Mouse (Mus musculus) intestine, embryonic 14.5 days (tissue): Measurements from ENCODE around the gene Tmem89. TPM values are rescaled to one million over a fixed set of nuclear protein-coding genes. Genes with fewer than 3 reads are reported as not detected.

Experiments used
- ATAC-seq: fragments of 200-750 bp; cut with Nextera tagmentation; replicated peaks from 2 replicates; pipeline ENCODE4 v1.8.0; 2017; ENCODE audit warnings: low read depth, moderate number of reproducible peaks, moderate TSS enrichment, moderate library complexity; ENCODE audit not compliant: low FRiP score, low TSS enrichment
- DNase-seq: peaks from one replicate; pipeline ENCODE4 v3.0.0-alpha.2; 2018; ENCODE audit warnings: low spot score
- H3K27ac ChIP-seq: fragments of 300-500 bp; sonication (generic); 2 replicates; pipeline ENCODE4 v1.5.1; 2014; ENCODE audit warnings: low read depth, mild to moderate bottlenecking, control low read depth
- H3K27me3 ChIP-seq: fragments of 300-500 bp; sonication (generic); replicated peaks from 2 replicates; pipeline ENCODE4 v1.6.1; 2014; ENCODE audit warnings: low read length, control low read depth; ENCODE audit not compliant: control insufficient read depth, insufficient read depth
- H3K36me3 ChIP-seq: fragments of 300-500 bp; sonication (generic); 2 replicates; pipeline ENCODE4 v1.6.1; 2014; ENCODE audit warnings: low read length, control low read depth; ENCODE audit not compliant: control insufficient read depth, insufficient read depth
- H3K4me1 ChIP-seq: fragments of 300-500 bp; sonication (generic); replicated peaks from 2 replicates; pipeline ENCODE4 v1.6.1; 2014; ENCODE audit warnings: low read length, control low read depth, mixed read lengths; ENCODE audit not compliant: control insufficient read depth, insufficient read depth
- H3K4me2 ChIP-seq: fragments of 300-500 bp; sonication (generic); 2 replicates; pipeline ENCODE4 v1.6.1; 2014; ENCODE audit warnings: low read length
- H3K4me3 ChIP-seq: fragments of 300-500 bp; sonication (generic); 2 replicates; pipeline ENCODE4 v1.5.1; 2014; ENCODE audit warnings: low read depth, low read length, control low read depth, mixed read lengths
- H3K9ac ChIP-seq: fragments of 300-500 bp; sonication (generic); 2 replicates; pipeline ENCODE4 v1.6.1; 2014; ENCODE audit warnings: mild to moderate bottlenecking, low read length
- H3K9me3 ChIP-seq: fragments of 300-500 bp; sonication (generic); 2 replicates; pipeline ENCODE4 v1.6.1; 2016; ENCODE audit warnings: low read length, control low read depth; ENCODE audit not compliant: control insufficient read depth
- WGBS: fragments of 180-500 bp; shearing (Covaris S2); extraction: QIAGEN DNeasy Blood & Tissue Kit; methylation state at CpG from one replicate; pipeline ENCODE4 v1.1.7; 2014; 5-methylcytosine and 5-hydroxymethylcytosine counted together
- polyA plus RNA-seq: library from polyadenylated mRNA; unstranded; fragments of >200 nt; fragmentation: Nextera tagmentation; extraction: Ambion mirVana; gene quantifications from 2 replicates; pipeline ENCODE4 v1.2.1, GENCODE M21; 2014

Tmem89 gene
- polyA plus RNA-seq, 1 experiment from 2014 or later: not detected

DNA sequence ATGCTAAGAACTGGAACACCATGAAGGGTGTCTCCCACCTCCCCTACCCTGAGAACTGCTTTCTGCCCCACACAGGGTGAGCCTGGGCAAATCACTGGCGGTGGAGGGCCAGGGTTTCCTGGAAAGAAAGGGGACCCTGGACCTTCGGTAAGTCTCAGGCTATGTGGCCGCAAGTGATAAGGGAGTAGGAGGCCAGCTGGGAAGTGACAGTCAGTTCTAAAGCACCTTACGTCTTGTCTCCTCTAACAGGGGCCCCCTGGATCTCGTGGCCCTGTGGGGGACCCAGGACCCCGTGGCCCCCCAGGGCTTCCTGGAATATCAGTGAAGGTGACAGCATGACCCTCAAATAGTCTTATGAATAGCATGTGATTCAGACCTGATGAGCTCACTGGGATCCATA is 49.9 kb downstream of the Tmem89 start:
- Histone ChIP-seq H3K9ac (no peak overlapping the region), H3K27me3 (no peaks in the 10 kb centered on the region), H3K36me3 (no peaks in the 10 kb centered on the region), H3K9me3 (no peaks in the 10 kb centered on the region), H3K4me1 (no peaks in the 10 kb centered on the region), H3K4me3 (no peak overlapping the region), H3K27ac (no peak overlapping the region), H3K4me2 (no peak overlapping the region)
- no peak for DNase-seq
- 88% methylated on average over 6 of the region's 6 CpGs for WGBS
- no peak for ATAC-seq

Other genes with a start within 250 kb of the Tmem89 start
- 52.3 and 54.4 TPM in 2 replicates for gene Prkar2a, start 225.3 kb upstream of the Tmem89 start, polyA plus RNA-seq
- 107 and 110 TPM in 2 replicates for gene Ip6k2, start 130.8 kb upstream of the Tmem89 start, polyA plus RNA-seq
- gene Nckipsd, start 106.3 kb upstream of the Tmem89 start, polyA plus RNA-seq: 14.3 and 15.3 TPM in 2 replicates
- 1.3 and 2.1 TPM in 2 replicates for gene Celsr3, start 88.3 kb upstream of the Tmem89 start, polyA plus RNA-seq
- 13.5 and 14.8 TPM in 2 replicates for gene Slc26a6, start 61.3 kb upstream of the Tmem89 start, polyA plus RNA-seq
- 522 and 561 TPM in 2 replicates for gene Uqcrc1, start 22.0 kb downstream of the Tmem89 start, polyA plus RNA-seq
- 1.7 and 1.8 TPM in 2 replicates for gene Col7a1, start 39.0 kb downstream of the Tmem89 start, polyA plus RNA-seq
- 0.37 TPM in 1 of 2 replicates, not detected in the other for gene Ucn2, start 71.4 kb downstream of the Tmem89 start, polyA plus RNA-seq
- 10.2 and 11.3 TPM in 2 replicates for gene Pfkfb4, start 77.2 kb downstream of the Tmem89 start, polyA plus RNA-seq
- 80.8 and 85.8 TPM in 2 replicates for gene Shisa5, start 123.9 kb downstream of the Tmem89 start, polyA plus RNA-seq
- gene Trex1, start 145.1 kb downstream of the Tmem89 start, polyA plus RNA-seq: 12.8 and 13.8 TPM in 2 replicates
- gene Atrip, start 159.5 kb downstream of the Tmem89 start, polyA plus RNA-seq: 27.7 and 28.2 TPM in 2 replicates
- 12.9 and 14.5 TPM in 2 replicates for gene Ccdc51, start 167.9 kb downstream of the Tmem89 start, polyA plus RNA-seq
- 682 and 702 TPM in 2 replicates for gene Tma7, start 168.0 kb downstream of the Tmem89 start, polyA plus RNA-seq
- 10.8 and 11.7 TPM in 2 replicates for gene Plxnb1, start 180.8 kb downstream of the Tmem89 start, polyA plus RNA-seq
- gene Fbxw21, start 247.4 kb downstream of the Tmem89 start, polyA plus RNA-seq: not detected in 2 replicates